Mouse (Mus musculus): Measurements from ENCODE around the gene Atp6v0a1.

- TF ChIP-seq ELF1 (IDR thresholded peaks at IDR 0.05; ENCODE audit: low read depth, low read length) = no peak
- no peak for TF ChIP-seq MAX (IDR thresholded peaks at IDR 0.05; ENCODE audit: low read length)
- TF ChIP-seq PAX5 (IDR thresholded peaks at IDR 0.05; ENCODE audit: low read length) = no peak
- TF ChIP-seq CTCF (conservative IDR thresholded peaks at IDR 0.05 in 1 of 2, IDR thresholded peaks at IDR 0.05 in 1 of 2; ENCODE audit: low read depth in 2 of 2, low read length in 2 of 2) = no peak
- TF ChIP-seq MAZ (IDR thresholded peaks at IDR 0.05; ENCODE audit: low read depth, low read length) = no peak
- TF ChIP-seq CHD2 (IDR thresholded peaks at IDR 0.05; ENCODE audit: low read length) = no peak
- TF ChIP-seq EP300 (IDR thresholded peaks at IDR 0.05; ENCODE audit: low read length) = no peak
- TF ChIP-seq TCF12 (IDR thresholded peaks at IDR 0.05; ENCODE audit: low read depth, low read length) = no peak
- no peak for TF ChIP-seq ZNF384 (IDR thresholded peaks at IDR 0.05; ENCODE audit: low read depth, low read length)
Measured at GRCm38 (mm10) chr11:101084246-101084645, 75.0 kb downstream of the Atp6v0a1 start.

Data from CH12.LX (cell line).